Mouse (Mus musculus) A20 (cell line): ENCODE measurements at regions not wholly inside any gene's neighbourhood (a gene's known extent, or its start where the extent isn't known, plus 50 kb on each side); places are given as distances from the start of the nearest gene placed in this dataset.

ENCODE experiments used
- DNase-seq: peaks from one replicate; pipeline ENCODE4 v3.0.0-alpha.2; 2011; ENCODE audit warnings: low read depth, low spot score

- DNase-seq: no peak
These were observed 563.1 kb downstream of the Etv1 start for GRCm38 (mm10) chr12:39342327-39342726.

GRCm38 (mm10) chr12:39371480-39372245 is 592.5 kb downstream of the Etv1 start:
- no peak for DNase-seq

- DNase-seq: no peak
These were observed 594.5 kb downstream of the Etv1 start for GRCm38 (mm10) chr12:39373721-39374120.
